Mouse (Mus musculus) A20 (cell line): ENCODE data around the gene Nedd4.
"Not testable (repeated sequence)": the region's sequence is repeated elsewhere in the genome, so short reads cannot be mapped to it uniquely, and the experiment has no call there.

Experiments
- DNase-seq: peaks from one replicate; pipeline ENCODE4 v3.0.0-alpha.2; 2011; ENCODE audit warnings: low read depth, low spot score

Gene Nedd4

GRCm38 (mm10) chr9:72661895-72662661, at the start of gene Nedd4:
Gene Nedd4 (plus strand): TSS chr9:72662346.
- peak; percentile 94 for DNase-seq

- no peak for DNase-seq
These were observed 48.3 kb upstream of the Nedd4 start for GRCm38 (mm10) chr9:72613884-72614283.

- no peak for DNase-seq
These were observed 47.2 kb upstream of the Nedd4 start for GRCm38 (mm10) chr9:72614786-72615480.

- no peak for DNase-seq
These were observed 44.1 kb upstream of the Nedd4 start for GRCm38 (mm10) chr9:72618037-72618436.

GRCm38 (mm10) chr9:72623605-72624004, 38.5 kb upstream of the Nedd4 start:
- DNase-seq: no peak

- no peak for DNase-seq
These were observed 34.5 kb upstream of the Nedd4 start for GRCm38 (mm10) chr9:72627598-72627997.

GRCm38 (mm10) chr9:72628591-72628990, 33.6 kb upstream of the Nedd4 start:
- DNase-seq: no peak

- DNase-seq: no peak
These were observed 29.9 kb upstream of the Nedd4 start for GRCm38 (mm10) chr9:72632198-72632597.

- peak; percentile 62 for DNase-seq
These were observed 27.0 kb upstream of the Nedd4 start for GRCm38 (mm10) chr9:72635134-72635533.

GRCm38 (mm10) chr9:72636547-72636946, 25.6 kb upstream of the Nedd4 start:
- DNase-seq: no peak

GRCm38 (mm10) chr9:72637243-72637642, 24.9 kb upstream of the Nedd4 start:
- no peak for DNase-seq

GRCm38 (mm10) chr9:72638951-72639842, 22.9 kb upstream of the Nedd4 start:
- no peak for DNase-seq

GRCm38 (mm10) chr9:72639843-72640621, 22.1 kb upstream of the Nedd4 start:
- DNase-seq: peak; percentile 93

GRCm38 (mm10) chr9:72640642-72641041, 21.5 kb upstream of the Nedd4 start:
- DNase-seq: no peak

GRCm38 (mm10) chr9:72641093-72641680, 21.0 kb upstream of the Nedd4 start:
- no peak for DNase-seq

GRCm38 (mm10) chr9:72642756-72643447, 19.2 kb upstream of the Nedd4 start:
- not testable (repeated sequence) for DNase-seq

GRCm38 (mm10) chr9:72643651-72644417, 18.3 kb upstream of the Nedd4 start:
- DNase-seq: no peak

GRCm38 (mm10) chr9:72644418-72645110, 17.6 kb upstream of the Nedd4 start:
- DNase-seq: no peak

GRCm38 (mm10) chr9:72649781-72650180, 12.4 kb upstream of the Nedd4 start:
- no peak for DNase-seq
